Mouse (Mus musculus) stomach, postnatal 0 days (tissue): Measurements from ENCODE around the gene Nrxn3. TPM values are rescaled to one million over a fixed set of nuclear protein-coding genes. Genes with fewer than 3 reads are reported as not detected.

Source experiments
- ATAC-seq: fragments of 200-750 bp; cut with Nextera tagmentation; 2 replicates; pipeline ENCODE4 v1.8.0; 2017; ENCODE audit not compliant: low FRiP score, low TSS enrichment
- DNase-seq: peaks from one replicate; pipeline ENCODE4 v3.0.0-alpha.2; 2016; ENCODE audit warnings: low spot score
- H3K27ac ChIP-seq: fragments of 300-500 bp; sonication (generic); replicated peaks from 2 replicates; pipeline ENCODE4 v1.5.1; 2014; ENCODE audit warnings: mild to moderate bottlenecking, control low read depth
- H3K27me3 ChIP-seq: fragments of 300-500 bp; sonication (generic); 2 replicates; pipeline ENCODE4 v1.6.1; 2014; ENCODE audit warnings: low read length; ENCODE audit not compliant: control insufficient read depth, insufficient read depth
- H3K36me3 ChIP-seq: fragments of 300-500 bp; sonication (generic); 2 replicates; pipeline ENCODE4 v1.6.1; 2014; ENCODE audit warnings: low read length, mixed read lengths; ENCODE audit not compliant: control insufficient read depth, insufficient read depth
- H3K4me1 ChIP-seq: fragments of 300-500 bp; sonication (generic); replicated peaks from 2 replicates; pipeline ENCODE4 v1.6.1; 2014; ENCODE audit warnings: antibody characterized with exemption; ENCODE audit not compliant: control insufficient read depth, insufficient read depth
- H3K4me2 ChIP-seq: fragments of 300-500 bp; sonication (generic); replicated peaks from 2 replicates; pipeline ENCODE4 v1.6.1; 2014; ENCODE audit warnings: low read depth, mild to moderate bottlenecking, control low read depth, moderate library complexity
- H3K4me3 ChIP-seq: fragments of 300-500 bp; sonication (generic); 2 replicates; pipeline ENCODE4 v1.5.1; 2014; ENCODE audit warnings: low read depth, low read length, control low read depth
- H3K9ac ChIP-seq: fragments of 300-500 bp; sonication (generic); 2 replicates; pipeline ENCODE4 v1.6.1; 2014; ENCODE audit warnings: mild to moderate bottlenecking, low read length, control low read depth, mixed read lengths
- H3K9me3 ChIP-seq: fragments of 300-500 bp; sonication (generic); 2 replicates; pipeline ENCODE4 v1.6.1; 2016; ENCODE audit warnings: low read length; ENCODE audit not compliant: control insufficient read depth
- CTCF ChIP-seq: IDR thresholded peaks from 2 replicates; pipeline ENCODE4 v1.5.1; 2016; ENCODE audit warnings: antibody characterized with exemption, low read depth, mild to moderate bottlenecking, moderate library complexity
- EP300 ChIP-seq: optimal IDR thresholded peaks from 2 replicates; pipeline ENCODE3; 2016; ENCODE audit warnings: antibody characterized with exemption
- WGBS: fragments of 180-500 bp; shearing (Covaris S2); extraction: QIAGEN DNeasy Blood & Tissue Kit; methylation state at CpG from one replicate; pipeline ENCODE4 v1.1.7; 2014; 5-methylcytosine and 5-hydroxymethylcytosine counted together
- polyA plus RNA-seq: library from polyadenylated mRNA; unstranded; fragments of >200 nt; fragmentation: Nextera tagmentation; extraction: Ambion mirVana; gene quantifications from 2 replicates; pipeline ENCODE4 v1.2.1, GENCODE M21; 2015

Gene Nrxn3
- polyA plus RNA-seq, 1 experiment from 2014 or later: 1.0 TPM

GRCm38 (mm10) chr12:89764191-89765082 is 1041.8 kb downstream of the Nrxn3 start:
- no peaks in the 10 kb centered on the region for H3K36me3 ChIP-seq
- no peak for ATAC-seq
- TF ChIP-seq CTCF (no peak), EP300 (no peak)

DNA sequence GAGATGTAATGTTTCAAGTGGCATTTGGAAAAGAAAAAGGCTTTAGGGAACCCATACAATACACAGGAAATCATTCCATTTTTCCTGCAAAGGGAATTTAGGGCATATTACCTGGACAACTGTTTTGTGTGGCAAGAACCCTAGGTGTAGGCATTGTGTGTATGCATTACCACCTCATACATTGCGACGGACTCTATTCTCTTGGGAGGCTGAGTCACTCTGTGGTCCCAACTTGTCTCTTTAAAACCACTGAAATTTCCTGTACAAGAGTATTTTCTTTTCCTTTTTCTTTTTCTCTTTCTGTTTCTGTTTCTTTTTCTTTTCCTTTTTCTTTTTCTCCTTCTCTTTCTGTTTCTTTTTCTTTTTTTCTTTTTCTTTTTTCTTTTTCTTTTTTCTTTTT is 1042.5 kb downstream of the Nrxn3 start:
- Histone ChIP-seq H3K36me3 (no peaks in the 10 kb centered on the region), H3K4me2 (no peak overlapping the region), H3K27me3 (no peaks in the 10 kb centered on the region), H3K4me3 (no peak overlapping the region), H3K9ac (no peak overlapping the region), H3K27ac (no peak overlapping the region), H3K9me3 (no peaks in the 10 kb centered on the region), H3K4me1 (no peaks in the 10 kb centered on the region)
- DNase-seq (no peak), ATAC-seq (no peak)
- 65% methylated on average over 2 of the region's 2 CpGs for WGBS
- TF ChIP-seq EP300: no peak
- TF ChIP-seq CTCF: no peak

More at GRCm38 (mm10) chr12:89764191-89765082, 1041.8 kb downstream of the Nrxn3 start:
- Histone ChIP-seq H3K4me2 (no peak overlapping the region), H3K27ac (no peak overlapping the region), H3K9ac (no peak overlapping the region), H3K4me3 (no peak overlapping the region), H3K9me3 (no peaks in the 10 kb centered on the region), H3K27me3 (no peaks in the 10 kb centered on the region), H3K4me1 (no peaks in the 10 kb centered on the region)
- 37% methylated on average over 10 of the region's 10 CpGs for WGBS
- no peak for DNase-seq

- no peak for TF ChIP-seq EP300
- TF ChIP-seq CTCF: no peak
- WGBS: 78% methylated on average over 3 of the region's 3 CpGs
- no peaks in the 10 kb centered on the region for H3K27me3 ChIP-seq
- ATAC-seq (no peak), DNase-seq (no peak)
- no peaks in the 10 kb centered on the region for H3K9me3 ChIP-seq
- no peak overlapping the region for H3K9ac ChIP-seq
- no peak overlapping the region for H3K4me2 ChIP-seq
- H3K4me3 ChIP-seq: no peak overlapping the region
- no peaks in the 10 kb centered on the region for H3K36me3 ChIP-seq
- no peaks in the 10 kb centered on the region for H3K4me1 ChIP-seq
- no peak overlapping the region for H3K27ac ChIP-seq
These were observed 1066.1 kb downstream of the Nrxn3 start for GRCm38 (mm10) chr12:89788794-89789193.

DNA sequence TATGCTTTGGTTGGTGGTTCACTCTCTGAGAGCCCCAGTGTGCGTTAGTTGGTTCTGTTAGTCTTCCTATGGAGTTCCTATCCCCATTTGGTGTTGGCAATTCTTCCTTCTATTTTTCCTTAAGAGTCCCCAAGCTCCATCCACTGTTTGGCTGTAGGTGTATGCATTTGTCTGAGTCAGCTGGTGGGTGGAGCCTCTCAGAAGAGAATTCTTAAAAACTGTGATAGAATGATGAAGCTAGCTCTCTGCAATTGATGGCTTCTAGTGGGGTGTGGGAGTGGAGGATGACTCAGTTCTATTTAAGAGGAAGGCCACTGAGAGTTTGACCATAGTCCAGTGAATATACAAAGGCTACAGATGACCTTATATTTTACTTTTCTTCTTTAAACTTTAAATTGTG is 1067.3 kb downstream of the Nrxn3 start:
- WGBS: 89% methylated on average over 1 of the region's 1 CpGs
- no peak for DNase-seq
- Histone ChIP-seq H3K4me3 (no peak overlapping the region), H3K27me3 (no peaks in the 10 kb centered on the region), H3K9me3 (no peaks in the 10 kb centered on the region), H3K9ac (no peak overlapping the region), H3K4me1 (no peaks in the 10 kb centered on the region), H3K36me3 (no peaks in the 10 kb centered on the region), H3K4me2 (no peak overlapping the region), H3K27ac (no peak overlapping the region)
- ATAC-seq: no peak
- TF ChIP-seq CTCF (no peak), EP300 (no peak)

DNA sequence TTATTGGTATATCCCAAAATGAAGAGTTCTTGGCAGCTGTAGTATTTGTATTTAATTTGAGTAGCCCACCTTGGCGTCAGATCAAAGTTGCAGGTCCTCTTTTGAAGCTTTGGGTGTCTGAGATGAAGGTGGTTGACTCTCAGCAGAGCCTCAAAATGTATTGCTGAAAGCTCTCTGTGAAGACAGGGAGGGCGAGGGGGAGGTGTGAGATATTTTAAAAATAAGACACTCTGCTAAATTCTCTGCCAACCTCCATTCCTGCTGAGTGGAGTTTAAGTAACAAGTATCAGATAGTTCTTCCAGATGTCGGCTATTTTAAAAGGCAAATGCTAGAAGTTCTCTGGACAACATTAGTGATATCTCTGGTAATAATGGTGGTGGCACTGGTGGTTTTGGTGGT is 1069.2 kb downstream of the Nrxn3 start:
- DNase-seq: no peak

GRCm38 (mm10) chr12:89794741-89795140 is 1072.1 kb downstream of the Nrxn3 start:
- no peak overlapping the region for H3K27ac ChIP-seq
- no peak overlapping the region for H3K4me2 ChIP-seq
- H3K4me1 ChIP-seq: no peaks in the 10 kb centered on the region
- no peak overlapping the region for H3K9ac ChIP-seq
- TF ChIP-seq CTCF (no peak), EP300 (no peak)
- no peaks in the 10 kb centered on the region for H3K36me3 ChIP-seq
- no peaks in the 10 kb centered on the region for H3K27me3 ChIP-seq
- no peak overlapping the region for H3K4me3 ChIP-seq
- DNase-seq: no peak
- ATAC-seq: no peak
- WGBS: 87% methylated on average over 6 of the region's 6 CpGs
- H3K9me3 ChIP-seq: no peaks in the 10 kb centered on the region

More for the DNA sequence above, 1069.2 kb downstream of the Nrxn3 start:
- no peak for ATAC-seq
- Histone ChIP-seq H3K4me3 (no peak overlapping the region), H3K27ac (no peak overlapping the region), H3K9ac (no peak overlapping the region), H3K9me3 (no peaks in the 10 kb centered on the region), H3K36me3 (no peaks in the 10 kb centered on the region), H3K4me1 (no peaks in the 10 kb centered on the region), H3K27me3 (no peaks in the 10 kb centered on the region), H3K4me2 (no peak overlapping the region)
- no peak for TF ChIP-seq EP300
- no peak for TF ChIP-seq CTCF
- WGBS: 67% methylated on average over 3 of the region's 3 CpGs
